Mouse (Mus musculus): ENCODE results near the gene A830018L16Rik.
"Not testable (repeated sequence)": the region's sequence is repeated elsewhere in the genome, so short reads cannot be mapped to it uniquely, and the experiment has no call there.

Gene A830018L16Rik

DNA sequence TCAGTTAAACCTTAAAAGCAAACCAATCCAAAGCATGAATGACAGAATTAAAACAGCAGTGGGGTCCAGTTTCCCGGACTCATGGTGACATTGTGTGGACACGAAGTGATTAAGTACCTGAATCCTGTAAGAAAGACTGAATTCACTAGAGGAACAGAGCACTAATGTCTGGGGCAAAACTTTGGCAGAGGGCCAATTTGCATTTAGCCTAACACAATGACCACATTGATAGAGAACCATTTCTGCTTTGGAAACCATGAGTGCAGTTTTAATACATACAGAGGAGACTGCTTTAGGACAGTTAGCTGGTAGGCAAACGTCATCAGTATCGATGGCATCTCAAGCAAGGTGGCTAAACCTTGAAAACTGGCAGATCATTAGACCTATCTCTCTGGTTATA, 586.7 kb downstream of the A830018L16Rik start:
- no peak for DNase-seq (ENCODE audit: low spot score in 2 of 2)

DNA sequence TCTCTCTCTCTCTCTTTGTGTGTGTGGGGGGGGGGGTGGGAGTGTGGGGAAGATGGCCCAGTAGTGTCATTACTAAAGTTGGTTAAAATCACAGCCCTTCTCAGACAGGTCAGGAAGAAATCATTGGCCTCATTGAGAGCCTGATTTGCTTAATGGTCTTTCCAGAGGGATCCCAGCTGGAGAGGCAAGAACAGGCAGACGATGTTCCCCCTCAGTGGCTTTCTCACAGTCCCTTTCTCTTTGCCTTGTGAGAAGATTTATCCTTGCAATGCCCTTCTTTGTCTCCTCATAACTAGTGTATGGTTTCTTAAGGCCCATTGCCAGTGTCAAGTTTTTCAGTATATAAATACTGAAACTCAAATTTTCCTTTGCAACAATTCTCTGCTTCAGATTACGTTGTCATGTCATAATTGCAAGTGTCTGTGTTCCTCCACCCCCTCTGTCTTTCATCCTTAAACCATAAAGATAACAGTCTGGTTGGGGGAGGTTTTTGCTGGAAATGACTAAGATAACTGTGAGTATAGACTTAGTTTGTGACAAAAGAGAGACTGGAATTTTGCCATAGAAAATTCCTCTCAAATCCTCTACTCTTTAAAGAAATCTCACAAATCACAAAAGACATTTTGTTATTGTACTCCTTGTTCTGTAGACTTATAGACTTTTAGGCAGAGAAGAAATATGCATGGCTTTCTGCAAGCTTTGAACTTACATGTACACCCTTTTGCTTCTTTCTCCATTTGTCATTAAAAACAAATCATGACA, 595.1 kb downstream of the A830018L16Rik start:
- no peak for DNase-seq (ENCODE audit: low spot score in 2 of 2)

DNA sequence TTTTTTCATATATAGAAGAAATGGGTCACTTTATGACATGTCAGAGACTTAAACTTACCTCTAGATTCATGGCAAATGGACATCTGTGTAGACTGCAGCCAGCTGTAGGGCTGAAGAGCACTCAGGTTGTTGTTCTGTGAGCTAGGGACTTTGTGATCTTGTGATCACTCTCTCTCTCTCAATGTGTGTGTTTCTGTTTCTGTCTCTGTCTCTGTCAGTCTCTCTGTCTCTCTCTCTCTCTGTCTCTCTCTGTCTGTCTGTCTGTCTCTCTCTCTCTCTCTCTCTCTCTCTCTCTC, 595.6 kb downstream of the A830018L16Rik start:
- DNase-seq (ENCODE audit: low spot score in 2 of 2): no peak

DNA sequence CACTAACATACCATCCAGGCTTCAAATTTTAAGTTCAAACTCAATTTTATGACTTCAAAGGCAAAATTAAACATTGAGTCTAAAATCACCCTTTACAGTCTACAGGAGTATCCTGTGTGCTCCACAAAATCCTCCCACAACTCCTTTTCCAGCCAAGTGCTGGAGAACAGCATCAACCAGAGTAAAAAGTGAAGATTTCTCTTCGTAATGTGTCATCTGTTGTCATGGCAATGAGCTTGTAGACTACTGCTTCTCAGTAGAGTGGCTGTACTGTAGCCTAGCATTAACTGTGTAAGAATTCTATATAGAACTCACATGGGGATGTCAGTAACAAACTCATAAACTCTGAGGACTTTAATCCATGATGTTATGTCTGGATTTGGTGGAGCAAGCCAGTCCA, 596.7 kb downstream of the A830018L16Rik start:
- no peak for DNase-seq (ENCODE audit: low spot score in 2 of 2)

DNA sequence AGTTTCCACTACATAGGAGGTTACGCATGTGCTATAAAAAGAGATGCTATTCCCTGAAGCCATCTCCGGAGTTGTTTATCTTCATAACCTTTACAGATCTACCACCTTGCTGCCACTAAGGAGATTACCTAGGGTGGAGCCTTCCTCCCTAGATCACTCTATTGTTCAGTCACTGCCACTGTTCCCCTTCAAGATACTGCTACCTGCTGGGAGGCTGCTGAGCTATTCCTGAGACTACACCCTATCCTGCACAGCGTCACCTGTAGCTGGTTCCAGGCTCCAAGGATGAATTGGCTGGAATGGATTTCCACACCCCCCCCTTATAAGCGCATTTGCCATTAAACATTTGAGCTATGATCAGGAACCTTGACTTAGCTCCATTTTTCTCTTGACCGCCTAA, 606.7 kb downstream of the A830018L16Rik start:
- DNase-seq (ENCODE audit: low spot score in 2 of 2): not testable (repeated sequence)

Measured in urinary bladder, postnatal 4 days (tissue).